Mouse (Mus musculus): ENCODE measurements around the gene Dgkb. TPM values are rescaled to one million over a fixed set of nuclear protein-coding genes. Genes with fewer than 3 reads are reported as not detected.

Dgkb gene
- total RNA-seq, 4 experiments from 2014 or later, result 139 to 177 (median 153) TPM

DNA sequence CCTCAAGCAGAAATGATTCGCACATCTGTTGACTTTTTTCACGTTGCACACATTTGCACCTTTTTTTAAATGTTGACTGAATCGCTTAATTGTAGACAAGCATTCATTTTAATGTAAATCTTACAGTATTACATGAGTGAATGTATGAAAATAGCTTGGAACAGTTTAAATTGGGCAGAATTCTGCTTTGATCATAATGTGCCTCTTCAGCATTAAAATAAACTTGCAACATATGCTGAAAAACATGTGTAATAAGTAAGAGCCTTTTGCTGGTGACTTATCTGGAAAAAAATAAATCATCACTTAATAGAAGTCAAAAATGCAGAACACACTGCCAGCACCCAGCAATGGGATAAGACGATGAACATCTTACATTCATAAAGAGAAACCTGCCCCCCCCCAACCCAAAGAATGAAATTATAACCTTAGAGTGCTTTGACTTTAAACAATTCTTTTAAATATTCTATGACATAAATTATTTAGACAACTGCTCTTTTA lies 768.9 kb downstream of the Dgkb start:
- DNase-seq (ENCODE audit: low spot score in 2 of 2), result no peak

DNA sequence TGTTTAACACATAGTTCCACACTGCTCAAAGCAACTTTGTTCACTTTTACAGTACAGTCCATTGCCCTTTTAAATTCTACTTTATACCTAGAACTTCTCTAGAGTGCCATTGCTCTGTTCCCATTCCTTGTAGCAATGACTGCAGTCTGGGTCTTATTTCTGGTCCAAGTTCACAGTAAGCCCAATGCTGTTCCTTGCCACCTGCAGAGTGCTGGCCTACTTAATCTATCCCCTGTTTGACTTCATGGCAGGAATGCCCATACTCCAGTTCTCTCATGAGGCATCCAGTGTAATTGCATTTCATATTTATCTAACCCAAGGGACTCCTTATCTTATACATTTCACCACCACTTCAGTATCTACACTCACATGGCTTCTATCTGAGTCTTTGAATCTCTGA lies 772.4 kb downstream of the Dgkb start:
- no peak for DNase-seq (ENCODE audit: low spot score in 2 of 2)

DNA sequence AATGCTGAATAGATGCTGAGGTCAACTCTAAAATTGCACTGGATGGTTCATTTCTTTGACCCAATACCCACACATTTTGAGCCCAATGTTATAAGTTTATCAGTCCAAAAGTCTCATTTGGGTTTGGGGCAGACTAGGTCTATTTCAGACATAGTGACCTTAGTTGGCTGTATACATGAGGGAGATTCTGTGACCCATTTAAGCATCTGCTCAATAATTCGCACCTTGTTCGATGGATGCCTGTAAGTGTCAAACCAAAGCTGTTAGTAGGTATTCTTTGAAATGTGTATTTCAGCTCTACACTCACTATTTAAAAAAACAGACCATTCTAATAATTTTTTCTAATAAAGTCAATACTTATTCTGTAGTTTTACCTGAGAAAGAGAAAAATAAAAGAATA lies 776.1 kb downstream of the Dgkb start:
- DNase-seq (ENCODE audit: low spot score in 2 of 2), result no peak

DNA sequence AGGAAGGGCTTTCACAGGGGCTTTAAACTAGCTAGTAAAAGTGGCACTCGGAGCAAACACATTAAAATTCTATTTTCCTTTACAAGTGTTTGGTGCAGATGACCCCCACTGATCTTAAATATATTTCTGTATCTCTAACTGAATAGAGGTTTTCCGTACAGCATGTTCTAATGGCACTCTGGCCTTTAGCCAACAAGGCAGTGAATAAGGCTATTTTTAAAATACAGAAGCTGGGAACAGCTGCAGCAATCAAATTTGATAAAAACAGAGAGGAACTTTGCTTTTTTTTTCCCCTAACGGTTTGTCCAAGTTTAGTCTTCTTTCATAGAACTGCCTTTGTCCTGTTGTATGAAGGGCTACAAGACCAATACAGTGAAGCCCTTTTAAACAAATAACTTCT lies 776.5 kb downstream of the Dgkb start:
- DNase-seq (ENCODE audit: low spot score in 2 of 2), result no peak

DNA sequence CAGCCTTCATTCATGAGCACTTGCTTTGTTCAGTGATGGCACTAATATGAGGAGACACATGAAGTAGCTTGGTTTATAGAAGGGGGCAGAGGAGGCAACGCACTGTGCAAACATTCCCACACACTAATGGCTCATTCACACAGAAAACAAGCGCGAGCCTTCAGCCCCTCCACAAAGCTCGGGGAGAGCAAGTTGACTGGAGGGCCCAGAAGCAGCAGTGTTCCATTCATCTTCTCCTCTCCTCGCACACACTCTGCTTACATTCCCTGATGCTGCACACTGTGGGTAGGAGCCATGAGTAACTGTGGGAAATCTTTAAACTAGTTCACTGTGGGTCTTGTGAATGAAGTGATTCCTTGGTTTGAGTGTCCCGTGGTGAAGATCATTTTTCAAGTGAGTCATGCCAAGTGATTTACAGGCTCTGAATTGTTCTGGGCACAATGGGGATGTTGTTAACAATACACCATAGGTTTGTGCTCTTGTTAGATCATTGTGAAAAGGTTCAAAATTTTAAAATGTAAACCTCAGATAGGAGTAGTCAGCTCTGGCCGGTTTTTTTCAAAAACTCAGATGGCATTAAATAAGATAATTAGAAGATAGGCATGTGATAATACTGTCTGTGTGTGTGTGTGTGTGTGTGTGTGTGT lies 779.0 kb downstream of the Dgkb start:
- DNase-seq (ENCODE audit: low spot score in 2 of 2), result no peak

DNA sequence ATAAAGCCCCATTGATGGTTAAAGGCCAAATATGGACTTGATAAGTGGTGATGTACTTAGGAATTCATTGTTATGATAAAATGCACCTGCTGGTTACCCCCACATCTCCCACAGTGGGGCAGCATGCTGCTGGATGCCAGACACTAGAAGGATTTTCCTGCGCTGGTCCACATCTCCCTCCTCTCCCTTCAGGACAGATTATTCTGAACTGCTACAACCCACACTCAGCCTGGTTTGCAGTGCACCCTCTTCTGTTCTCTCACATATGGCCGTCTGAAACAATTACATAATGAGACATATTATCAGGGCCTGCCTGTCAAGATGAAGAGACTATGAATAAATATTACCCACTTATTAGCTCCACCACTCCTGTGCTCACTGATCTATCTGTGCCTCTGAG lies 780.6 kb downstream of the Dgkb start:
- peak; percentile 64 to 66 for DNase-seq (ENCODE audit: low spot score in 2 of 2)

DNA sequence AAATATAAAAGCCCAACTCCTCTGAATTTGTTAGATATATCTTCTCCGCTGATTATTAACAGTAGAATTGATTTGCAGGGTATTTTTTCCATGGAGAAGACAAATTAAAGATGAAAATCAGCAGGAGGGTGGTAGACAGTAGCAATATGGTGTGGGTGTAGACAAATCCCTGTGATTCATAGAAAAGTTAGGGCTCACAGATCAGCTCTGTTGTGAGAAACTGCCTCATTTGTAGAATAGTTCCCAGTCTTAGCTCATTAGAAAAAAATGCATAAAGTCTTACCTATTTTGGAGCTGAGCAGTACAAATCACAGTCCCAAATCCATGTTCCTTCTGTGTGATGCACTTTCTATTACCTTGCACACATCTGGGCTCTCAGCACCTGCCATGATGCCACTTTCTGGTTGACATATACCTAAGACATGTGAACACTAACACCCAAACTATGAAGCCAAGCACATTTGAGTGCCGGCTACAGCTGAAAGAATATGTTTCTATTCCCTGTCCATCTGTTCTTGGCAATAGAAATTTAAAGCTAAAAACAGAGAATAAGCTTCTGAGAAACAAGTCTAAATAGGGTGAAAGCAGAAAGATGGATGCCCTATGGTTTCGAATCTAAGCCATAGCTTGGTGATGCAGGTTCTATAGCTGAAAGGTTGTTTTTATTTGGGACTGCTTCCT lies 782.8 kb downstream of the Dgkb start:
- peak in 1 of 2 experiments; percentile 26 for DNase-seq (ENCODE audit: low spot score in 2 of 2)

DNA sequence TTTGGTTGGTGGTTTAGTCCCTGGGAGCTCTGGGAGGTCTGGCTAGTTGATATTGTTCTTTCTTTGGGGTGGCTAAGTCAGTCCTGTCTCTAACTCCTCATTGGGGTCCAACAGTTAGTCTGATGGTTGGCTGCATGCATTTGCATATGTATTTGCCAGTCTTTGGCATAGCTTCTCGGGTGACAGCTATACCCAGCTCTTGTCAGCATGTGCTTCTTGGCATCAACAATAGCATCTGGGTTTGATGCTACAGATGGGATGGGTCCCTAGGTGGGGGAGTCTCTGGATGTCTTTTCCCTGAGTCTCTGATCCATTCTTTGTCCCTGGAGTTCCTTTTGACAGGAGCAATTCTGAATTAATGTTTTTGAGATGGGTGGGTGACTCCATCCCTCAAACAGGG lies 790.6 kb downstream of the Dgkb start:
- DNase-seq (ENCODE audit: low spot score in 2 of 2), result no peak

DNA sequence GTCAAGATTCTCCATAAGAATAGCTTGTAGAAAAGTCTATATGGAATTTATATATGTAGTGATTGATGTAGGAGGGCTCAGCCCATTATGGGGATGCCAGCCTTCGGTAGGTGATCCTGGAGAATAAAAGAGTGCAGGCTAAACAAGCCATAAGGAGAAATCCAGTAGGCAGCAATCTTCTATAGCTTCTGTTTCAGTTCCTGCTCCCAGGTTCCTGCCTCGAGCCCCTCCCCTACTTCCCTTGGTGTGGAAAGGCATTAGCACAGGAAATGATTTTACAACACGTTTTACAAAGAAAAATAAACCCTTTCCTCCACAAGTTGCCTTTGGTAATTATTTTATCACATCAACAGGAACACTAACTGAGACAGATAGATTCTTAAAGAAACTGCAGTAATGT lies 850.7 kb downstream of the Dgkb start:
- no peak for DNase-seq (ENCODE audit: low spot score in 2 of 2)

Data from layer of hippocampus, adult 8-10 months (tissue).